Mouse (Mus musculus) forebrain, embryonic 10.5 days (tissue): ENCODE data around the gene Vdr. TPM values are rescaled to one million over a fixed set of nuclear protein-coding genes. Genes with fewer than 3 reads are reported as not detected.

ENCODE experiments used
- DNase-seq: peaks from one replicate; pipeline ENCODE4 v3.0.0-alpha.2; 2017; ENCODE audit warnings: low spot score; ENCODE audit errors: extremely low spot score
- H3K27ac ChIP-seq: fragments of 300-500 bp; sonication (generic); 2 replicates; pipeline ENCODE4 v1.5.1; 2016; ENCODE audit warnings: mild to moderate bottlenecking
- H3K27me3 ChIP-seq: fragments of 300-500 bp; sonication (generic); 2 replicates; pipeline ENCODE4 v1.6.1; 2016; ENCODE audit warnings: mild to moderate bottlenecking; ENCODE audit not compliant: poor library complexity, severe bottlenecking
- H3K36me3 ChIP-seq: fragments of 300-500 bp; sonication (generic); replicated peaks from 2 replicates; pipeline ENCODE4 v1.6.1; 2016; ENCODE audit warnings: mild to moderate bottlenecking, moderate library complexity
- H3K4me1 ChIP-seq: fragments of 300-500 bp; sonication (generic); 2 replicates; pipeline ENCODE4 v1.6.1; 2016
- H3K4me3 ChIP-seq: fragments of 300-500 bp; sonication (generic); 2 replicates; pipeline ENCODE4 v1.5.1; 2016; ENCODE audit warnings: mild to moderate bottlenecking, moderate library complexity
- H3K9me3 ChIP-seq: fragments of 300-500 bp; sonication (generic); 2 replicates; pipeline ENCODE4 v1.6.1; 2016; ENCODE audit warnings: mild to moderate bottlenecking, moderate library complexity
- WGBS: fragments of 180-500 bp; shearing (Covaris S2); methylation state at CpG from one replicate; pipeline ENCODE4 v1.1.7; 2016; 5-methylcytosine and 5-hydroxymethylcytosine counted together
- polyA plus RNA-seq: library from polyadenylated mRNA; unstranded; fragments of >200 nt; fragmentation: Nextera tagmentation; extraction: Ambion mirVana; gene quantifications from 2 replicates; pipeline ENCODE4 v1.2.1, GENCODE M21; 2016

Gene Vdr
- 0.49 and 0.67 TPM in 2 replicates for polyA plus RNA-seq

DNA sequence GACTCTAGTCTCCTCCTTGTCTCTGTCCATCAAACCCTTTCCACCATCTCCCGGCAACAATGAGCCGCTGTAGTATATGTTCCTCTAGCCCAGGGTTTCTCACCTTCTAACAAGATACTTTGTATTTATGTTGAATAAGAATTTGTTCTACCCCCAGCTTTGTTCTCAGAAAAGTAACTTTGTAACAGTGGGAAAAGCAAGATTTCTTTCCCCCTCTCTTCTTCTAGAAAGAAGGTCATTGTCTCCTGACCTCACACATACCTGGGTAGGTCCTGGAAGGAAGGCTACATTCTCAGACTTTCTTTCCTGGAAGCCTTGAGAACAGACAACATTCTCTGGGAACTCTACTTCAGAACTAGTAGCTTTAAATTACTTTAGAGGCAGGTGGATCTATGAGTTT, at the start of gene Vdr:
Gene Vdr (minus strand): TSS at position 101 of the 400 bp plus-strand sequence.
- Histone ChIP-seq H3K27ac (no peak within 1 kb of the TSS), H3K4me3 (no peak within 1 kb of the TSS), H3K4me1 (peaks cover 34% of the 10 kb centered on the region), H3K36me3 (no peaks in the 10 kb centered on the region), H3K9me3 (no peaks in the 10 kb centered on the region), H3K27me3 (peaks cover 62% of the 10 kb centered on the region)
- WGBS: 97% methylated on average over 2 of the region's 2 CpGs
- no peak for DNase-seq

DNA sequence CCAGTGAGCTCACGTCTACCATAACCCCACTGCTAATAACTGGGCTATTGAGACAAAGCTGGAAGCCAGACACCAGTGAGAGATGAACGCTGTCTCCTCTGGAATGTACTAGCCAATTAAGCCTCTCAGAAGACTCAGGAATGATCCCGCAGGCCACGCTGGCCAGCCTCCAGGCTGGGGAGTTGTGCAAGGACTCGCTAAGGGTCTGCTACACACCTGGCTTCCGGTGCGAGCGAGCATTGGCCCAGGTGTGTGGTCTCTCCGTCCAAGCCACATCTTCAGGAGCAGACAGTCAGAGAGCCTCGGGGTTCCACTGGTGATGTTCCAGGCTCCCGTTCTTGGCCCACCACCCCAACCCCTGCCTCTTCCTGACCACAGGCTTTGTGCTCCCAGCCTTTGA, 46.0 kb upstream of the Vdr start:
- peaks cover 34% of the 10 kb centered on the region for H3K4me1 ChIP-seq
- no peaks in the 10 kb centered on the region for H3K9me3 ChIP-seq
- DNase-seq: no peak
- H3K27me3 ChIP-seq: peaks cover 24% of the 10 kb centered on the region
- no peak overlapping the region for H3K4me3 ChIP-seq
- peak overlapping the region; percentile 66; the same call in 1 of the 2 replicates for H3K27ac ChIP-seq
- no peaks in the 10 kb centered on the region for H3K36me3 ChIP-seq
- 76% methylated on average over 11 of the region's 11 CpGs for WGBS

DNA sequence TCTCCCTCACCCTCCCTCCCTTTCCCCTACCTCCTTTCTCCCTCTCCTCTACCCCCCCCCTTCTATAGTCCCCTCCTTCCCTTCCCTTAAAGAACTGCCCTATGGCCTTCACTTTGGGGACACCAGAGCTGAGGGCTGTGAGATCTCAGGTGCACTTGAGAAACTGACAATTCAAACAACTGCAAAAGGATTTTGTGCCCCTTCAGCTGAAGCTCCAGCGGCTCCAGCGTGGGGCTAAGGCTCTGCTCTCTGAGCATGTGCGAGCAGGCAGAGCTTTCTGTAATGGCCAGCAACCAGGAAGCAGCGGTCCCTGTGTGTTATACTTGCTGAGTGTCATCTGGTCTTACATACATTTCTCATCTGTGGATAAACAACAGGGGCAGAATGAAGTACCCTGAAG, 45.3 kb upstream of the Vdr start:
- H3K27ac ChIP-seq: peak overlapping the region; percentile 66
- no peaks in the 10 kb centered on the region for H3K9me3 ChIP-seq
- 39% methylated on average over 4 of the region's 4 CpGs for WGBS
- no peaks in the 10 kb centered on the region for H3K36me3 ChIP-seq
- no peak overlapping the region for H3K4me3 ChIP-seq
- H3K27me3 ChIP-seq: peaks cover 25% of the 10 kb centered on the region
- no peak for DNase-seq
- H3K4me1 ChIP-seq: peaks cover 34% of the 10 kb centered on the region

DNA sequence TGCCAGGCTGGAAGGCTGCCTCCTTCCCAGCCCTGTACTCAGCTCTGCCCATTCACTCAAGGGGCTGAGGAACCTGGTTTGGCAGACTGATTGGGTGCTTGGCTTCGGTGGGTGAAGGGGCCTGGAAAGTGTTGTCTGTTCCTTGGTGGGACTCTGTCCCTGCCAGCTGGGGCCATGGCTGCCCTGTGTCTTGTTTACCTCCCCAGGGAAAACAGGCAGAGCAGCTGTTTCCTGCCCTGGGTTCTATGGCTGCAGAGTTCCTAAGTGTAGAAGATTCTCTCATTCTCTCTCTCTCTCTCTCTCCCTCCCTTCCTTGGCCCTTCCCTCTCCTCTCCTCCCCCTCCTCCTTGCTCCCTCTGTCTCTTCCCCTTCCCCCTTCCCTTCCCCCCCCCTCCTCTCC, 44.9 kb upstream of the Vdr start:
- no peak for DNase-seq
- H3K27me3 ChIP-seq: peaks cover 25% of the 10 kb centered on the region
- H3K27ac ChIP-seq: peak overlapping the region; percentile 66
- no peak overlapping the region for H3K4me3 ChIP-seq
- no peaks in the 10 kb centered on the region for H3K36me3 ChIP-seq
- H3K9me3 ChIP-seq: no peaks in the 10 kb centered on the region
- peaks cover 34% of the 10 kb centered on the region for H3K4me1 ChIP-seq
- 72% methylated on average over 1 of the region's 1 CpGs for WGBS

DNA sequence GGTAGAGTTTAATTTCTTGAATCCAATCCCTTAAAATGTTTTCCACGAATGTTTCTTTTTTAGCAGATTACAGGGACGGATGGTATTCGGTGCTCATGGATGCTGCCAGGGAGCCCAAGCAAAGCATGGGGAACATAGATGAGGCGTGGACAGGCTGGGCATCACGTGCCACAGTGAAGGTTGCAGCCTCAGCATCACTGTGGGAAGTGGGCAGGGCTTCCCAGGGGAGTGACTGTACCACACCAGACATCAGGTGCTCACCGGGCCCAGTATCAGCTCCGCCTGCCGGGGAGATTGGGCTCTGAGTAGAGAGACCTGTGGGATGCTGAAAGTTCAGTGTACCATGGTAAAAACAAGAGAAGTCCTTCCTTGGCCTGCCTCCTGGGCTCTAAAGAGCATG, 44.2 kb upstream of the Vdr start:
- Histone ChIP-seq H3K4me3 (no peak overlapping the region), H3K9me3 (no peaks in the 10 kb centered on the region), H3K36me3 (no peaks in the 10 kb centered on the region), H3K4me1 (peaks cover 34% of the 10 kb centered on the region), H3K27ac (peak overlapping the region; percentile 66), H3K27me3 (peaks cover 25% of the 10 kb centered on the region)
- WGBS: 84% methylated on average over 8 of the region's 8 CpGs
- DNase-seq: no peak

DNA sequence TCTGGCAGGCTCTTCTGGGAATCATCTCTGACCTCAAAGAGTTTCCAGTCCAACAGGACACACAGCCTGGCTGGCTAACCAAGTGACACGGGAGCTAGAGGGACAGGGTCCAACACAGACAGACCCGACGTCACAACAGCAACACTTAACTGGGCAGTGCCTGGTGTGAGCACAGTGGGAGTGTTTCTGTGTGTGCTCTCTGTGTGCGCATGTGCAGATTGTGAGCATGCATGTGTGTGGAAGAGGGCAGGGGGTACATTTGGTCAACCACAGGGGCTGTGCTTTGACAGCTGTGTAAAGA, 42.4 kb upstream of the Vdr start:
- DNase-seq: no peak
- Histone ChIP-seq H3K9me3 (no peaks in the 10 kb centered on the region), H3K4me3 (no peak overlapping the region), H3K27ac (no peak overlapping the region), H3K36me3 (no peaks in the 10 kb centered on the region), H3K27me3 (peaks cover 25% of the 10 kb centered on the region), H3K4me1 (peaks cover 45% of the 10 kb centered on the region)
- WGBS: 69% methylated on average over 4 of the region's 4 CpGs

DNA sequence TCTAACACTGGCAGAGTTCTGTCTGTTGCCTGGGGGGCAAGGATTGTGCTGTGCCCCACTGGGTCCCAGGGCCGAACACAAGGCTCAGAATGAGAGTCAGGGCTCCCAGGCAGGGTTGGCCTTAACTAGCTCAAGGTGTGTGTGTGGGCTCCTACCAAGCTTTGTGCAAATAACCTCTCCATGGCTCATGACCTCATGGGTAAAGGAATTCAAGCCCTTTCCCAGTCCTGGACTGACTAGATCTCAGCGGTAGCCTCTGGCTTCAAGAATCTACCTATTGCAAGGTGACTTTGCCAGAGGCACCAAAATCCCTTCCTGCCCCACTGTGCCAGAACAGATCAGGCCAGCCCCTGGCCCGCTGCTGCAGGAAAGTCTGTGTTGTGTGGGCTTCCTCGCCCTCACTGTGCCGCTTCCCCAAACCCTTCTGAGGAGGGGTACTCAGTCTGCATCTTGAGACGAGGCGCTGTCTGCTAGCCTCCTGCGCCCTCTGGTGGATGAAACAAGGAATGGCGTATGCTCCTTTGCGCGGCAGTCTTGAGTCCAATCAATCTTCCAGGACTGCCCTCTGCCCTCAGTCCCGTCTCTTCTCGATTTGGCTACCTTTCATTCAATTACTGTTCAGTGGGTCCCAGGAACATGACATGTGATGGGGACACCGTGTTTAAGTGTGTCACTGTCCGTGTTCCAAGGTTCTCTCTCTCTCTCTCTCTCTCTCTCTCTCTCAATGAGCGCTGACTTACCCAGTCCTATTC, 41.9 kb upstream of the Vdr start:
- H3K27ac ChIP-seq: peak overlapping the region; percentile 63
- H3K4me1 ChIP-seq: peaks cover 45% of the 10 kb centered on the region
- peak; percentile 80 for DNase-seq
- no peak overlapping the region for H3K4me3 ChIP-seq
- no peaks in the 10 kb centered on the region for H3K36me3 ChIP-seq
- WGBS: 15% methylated on average over 16 of the region's 16 CpGs
- no peaks in the 10 kb centered on the region for H3K9me3 ChIP-seq
- peaks cover 25% of the 10 kb centered on the region for H3K27me3 ChIP-seq

DNA sequence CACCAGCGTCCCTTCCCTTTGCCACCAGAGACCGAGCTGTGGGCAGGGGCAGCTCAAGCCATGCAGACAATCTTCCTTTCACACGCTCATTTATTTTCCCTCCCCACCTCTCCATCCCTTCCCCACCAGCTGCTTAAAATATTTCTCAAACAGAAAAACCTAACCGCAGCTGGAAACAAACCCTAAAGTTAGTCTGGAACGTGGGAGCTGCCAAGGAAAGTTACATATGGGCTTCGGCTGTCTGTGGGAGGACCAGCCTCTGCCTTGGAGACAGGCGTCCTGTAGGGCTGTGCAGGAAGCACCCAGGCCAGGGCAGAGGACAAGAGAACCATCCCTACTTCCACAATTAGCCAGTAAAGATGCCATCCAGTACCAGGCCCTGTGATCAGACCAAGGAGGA, 39.8 kb upstream of the Vdr start:
- WGBS: 82% methylated on average over 7 of the region's 7 CpGs

DNA sequence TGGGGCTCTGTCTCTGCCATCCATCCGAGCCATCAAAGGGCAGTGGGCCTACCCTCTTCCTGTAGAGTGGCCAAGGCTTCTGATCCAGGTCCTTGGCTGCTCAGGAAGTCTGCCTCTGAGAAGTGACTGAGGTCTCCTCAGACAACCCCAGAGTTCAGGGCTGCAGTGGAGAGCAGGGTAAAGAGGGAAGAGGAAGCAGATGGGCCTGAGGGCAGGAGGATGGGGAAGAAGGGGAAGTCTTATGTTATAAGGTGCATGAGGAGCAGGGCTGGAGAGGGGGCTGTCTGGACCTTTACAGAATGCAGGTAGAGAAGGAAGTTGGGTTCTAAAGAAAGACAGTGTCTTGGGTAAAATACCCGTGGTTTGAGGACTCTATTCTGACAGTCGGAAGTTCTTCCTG, 39.3 kb upstream of the Vdr start:
- Histone ChIP-seq H3K27ac (peak overlapping the region; percentile 70), H3K4me3 (no peak overlapping the region), H3K36me3 (no peaks in the 10 kb centered on the region), H3K4me1 (peaks cover 26% of the 10 kb centered on the region), H3K9me3 (no peaks in the 10 kb centered on the region), H3K27me3 (peaks cover 25% of the 10 kb centered on the region)
- 88% methylated on average over 3 of the region's 3 CpGs for WGBS
- DNase-seq: no peak

More for the DNA sequence above, 39.8 kb upstream of the Vdr start:
- Histone ChIP-seq H3K9me3 (no peaks in the 10 kb centered on the region), H3K36me3 (no peaks in the 10 kb centered on the region), H3K4me3 (no peak overlapping the region), H3K27ac (no peak overlapping the region), H3K4me1 (peaks cover 32% of the 10 kb centered on the region), H3K27me3 (peaks cover 25% of the 10 kb centered on the region)
- no peak for DNase-seq

DNA sequence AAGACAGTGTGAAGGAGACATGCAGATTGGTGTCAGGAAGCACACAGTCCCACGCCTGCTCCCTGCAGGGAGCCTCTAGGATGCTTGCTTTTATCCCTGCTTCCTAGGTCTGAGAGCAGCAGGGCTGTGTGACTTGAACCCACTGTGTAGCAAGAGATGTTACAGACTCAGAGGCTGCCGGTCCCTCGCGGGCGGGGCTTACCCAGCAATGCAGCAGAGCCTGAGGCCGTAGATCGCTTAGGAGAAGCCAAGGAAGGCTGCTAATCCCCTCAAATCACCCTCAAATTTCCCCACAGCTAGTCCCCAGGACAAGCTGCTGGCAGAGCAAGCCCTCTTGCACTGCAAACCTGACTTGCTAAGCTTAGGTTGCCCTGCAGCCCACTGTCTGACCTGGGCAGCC, 38.3 kb upstream of the Vdr start:
- WGBS: 27% methylated on average over 7 of the region's 7 CpGs
- Histone ChIP-seq H3K27me3 (peaks cover 22% of the 10 kb centered on the region), H3K36me3 (no peaks in the 10 kb centered on the region), H3K27ac (peak overlapping the region; percentile 70), H3K9me3 (no peaks in the 10 kb centered on the region), H3K4me3 (no peak overlapping the region), H3K4me1 (peaks cover 26% of the 10 kb centered on the region)
- no peak for DNase-seq

DNA sequence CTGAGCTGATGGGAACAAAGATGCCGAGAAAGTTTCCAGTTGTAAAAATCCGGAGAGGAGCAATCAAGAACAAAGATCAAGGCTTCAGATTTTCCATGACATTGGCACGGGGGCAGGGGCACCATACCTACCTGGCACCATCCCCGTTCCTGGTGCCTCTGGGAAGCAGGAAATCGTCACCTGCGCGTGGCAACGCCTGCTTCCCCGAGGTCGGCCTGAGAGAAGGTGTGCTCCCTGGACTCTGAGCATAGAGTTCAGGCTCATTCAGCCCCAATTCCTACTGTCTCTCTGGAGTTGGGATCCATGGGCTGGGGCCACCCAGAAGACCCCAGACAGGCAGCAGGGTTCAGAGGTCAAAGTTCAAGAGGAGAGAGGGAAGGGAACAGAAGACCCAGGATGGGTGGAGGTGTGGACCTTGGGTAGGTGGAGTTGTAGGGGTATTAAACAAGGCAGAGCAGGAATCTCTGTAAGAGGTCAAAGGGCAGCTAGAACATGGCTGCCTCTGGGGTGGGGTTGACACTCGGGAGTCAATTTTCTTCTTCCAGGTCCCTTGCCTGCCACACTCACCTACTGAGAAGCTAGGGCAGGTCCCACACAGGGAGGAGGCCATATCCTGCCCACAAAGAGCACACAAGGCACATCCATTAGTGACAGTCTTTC, 35.4 kb upstream of the Vdr start:
- no peaks in the 10 kb centered on the region for H3K36me3 ChIP-seq
- H3K27ac ChIP-seq: no peak overlapping the region
- WGBS: 85% methylated on average over 11 of the region's 11 CpGs
- H3K4me1 ChIP-seq: peaks cover 12% of the 10 kb centered on the region
- no peaks in the 10 kb centered on the region for H3K9me3 ChIP-seq
- H3K4me3 ChIP-seq: no peak overlapping the region
- DNase-seq: no peak
- H3K27me3 ChIP-seq: no peaks in the 10 kb centered on the region; the same call in 1 of the 2 replicates

DNA sequence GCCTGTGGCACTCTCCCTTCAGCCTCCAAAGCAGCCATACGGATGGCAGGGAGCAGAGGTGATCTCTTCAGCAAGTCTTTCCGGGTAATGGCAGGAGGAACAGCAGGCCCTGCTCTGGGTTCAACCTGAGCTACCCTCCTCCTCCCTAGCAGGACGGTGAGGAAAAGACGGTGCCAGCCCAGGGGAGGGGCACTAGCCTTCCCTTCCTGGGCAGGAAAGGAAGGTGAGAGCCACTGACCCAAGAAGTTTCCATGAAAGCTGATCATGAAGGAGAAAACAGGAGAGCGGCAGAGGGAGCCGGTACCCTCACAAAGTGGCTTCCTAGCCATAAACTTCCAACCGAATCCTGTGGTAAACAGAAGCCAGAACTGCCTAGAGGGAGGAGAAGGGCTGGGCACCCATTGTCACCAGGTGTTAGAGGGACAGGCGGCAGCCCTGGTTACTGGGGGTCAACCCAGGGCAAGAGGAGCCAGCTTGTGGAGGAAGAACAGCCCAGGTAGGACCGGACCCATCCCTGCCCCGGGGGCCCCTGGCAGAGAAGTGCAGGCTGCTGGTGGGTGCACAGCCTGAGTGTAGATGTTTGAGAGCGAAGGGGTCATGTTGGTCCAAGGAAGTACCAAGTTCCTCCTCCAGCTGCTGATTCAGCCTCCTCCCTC, 34.6 kb upstream of the Vdr start:
- no peaks in the 10 kb centered on the region; the same call in 1 of the 2 replicates for H3K27me3 ChIP-seq
- DNase-seq: no peak
- no peaks in the 10 kb centered on the region for H3K9me3 ChIP-seq
- peaks cover 12% of the 10 kb centered on the region for H3K4me1 ChIP-seq
- H3K4me3 ChIP-seq: no peak overlapping the region
- 76% methylated on average over 11 of the region's 11 CpGs for WGBS
- H3K27ac ChIP-seq: no peak overlapping the region
- H3K36me3 ChIP-seq: no peaks in the 10 kb centered on the region

DNA sequence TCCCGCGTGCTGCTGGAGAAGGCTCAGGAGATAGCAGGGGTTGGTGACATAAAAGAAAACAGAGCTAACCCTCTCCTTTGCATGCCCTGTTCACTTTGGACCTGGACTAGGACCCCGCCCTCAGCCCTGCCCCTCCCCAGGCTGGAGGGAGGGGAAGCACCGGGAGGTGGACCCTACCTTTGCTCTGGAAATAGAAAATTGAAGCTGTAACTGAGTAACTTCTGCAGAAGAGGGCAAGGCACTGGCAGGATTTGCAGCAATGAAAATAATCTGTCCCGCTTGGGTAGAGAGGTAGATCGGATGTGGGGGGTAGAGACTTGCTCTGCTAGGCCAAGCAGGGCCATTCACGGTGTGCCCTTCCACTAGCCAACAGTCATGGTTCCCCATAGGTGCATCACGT, 32.9 kb upstream of the Vdr start:
- Histone ChIP-seq H3K9me3 (no peaks in the 10 kb centered on the region), H3K36me3 (no peaks in the 10 kb centered on the region), H3K4me3 (no peak overlapping the region), H3K4me1 (peaks cover 6% of the 10 kb centered on the region), H3K27ac (no peak overlapping the region), H3K27me3 (no peaks in the 10 kb centered on the region)
- WGBS: 87% methylated on average over 8 of the region's 8 CpGs
- no peak for DNase-seq
